In the genomic region with DNA sequence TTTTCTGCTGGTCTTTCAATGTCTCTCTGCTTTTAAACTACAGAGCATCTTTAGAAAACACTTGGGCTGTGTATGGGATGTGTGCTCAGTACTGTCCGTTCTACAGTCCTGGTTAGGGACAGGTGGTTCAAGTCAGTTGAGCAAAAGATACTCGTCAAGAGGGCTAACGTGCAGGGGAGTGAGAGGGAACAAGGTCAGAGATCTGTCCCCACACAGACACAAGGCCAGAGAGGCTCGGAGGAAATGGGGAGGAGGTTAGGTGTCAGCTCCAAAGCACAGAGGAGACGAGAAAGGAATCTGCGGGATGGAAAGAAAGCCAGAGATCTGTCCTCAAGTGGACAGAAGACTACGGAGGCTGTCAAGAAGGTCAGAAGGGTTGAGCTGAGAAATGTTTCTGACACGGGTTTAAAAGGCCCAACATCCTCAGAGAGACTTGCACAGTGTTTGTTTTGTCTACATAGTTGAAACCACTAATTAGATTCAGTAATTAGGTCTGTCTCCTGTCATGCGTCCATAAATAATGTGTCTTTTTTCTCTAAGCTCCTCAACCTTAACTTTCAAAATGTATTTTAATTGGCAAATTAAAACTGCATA, we compare ENCODE assay signal across 18 mouse cellular contexts. TPM values are rescaled to one million over a fixed set of nuclear protein-coding genes. Genes with fewer than 3 reads are reported as not detected.
"Had no signal": no experiment of that assay in that cellular context is flagged by ENCODE, and none has a peak within 500 bp of the region (broad histone marks: within the 10 kb centered on the region; RNA-seq: fewer than 3 reads in every experiment).

No protein-coding gene starts in this region.

- H3K4me2 ChIP-seq: limb, embryonic 15.5 days; liver, embryonic 12.5 days; lung, embryonic 15.5 days; midbrain, embryonic 11.5 days; midbrain, embryonic 15.5 days; neural tube, embryonic 12.5 days had no signal

- H3K9me3 ChIP-seq: limb, embryonic 15.5 days; liver, embryonic 12.5 days; lung, embryonic 15.5 days; megakaryocyte, embryonic 14.5 days; midbrain, embryonic 15.5 days; neural tube, embryonic 12.5 days had no signal

- H3K27ac ChIP-seq: limb, embryonic 15.5 days; liver, embryonic 12.5 days; lung, embryonic 15.5 days; macrophage; midbrain, embryonic 15.5 days; neural tube, embryonic 12.5 days had no signal

- ATAC-seq: inflammation-experienced regulatory T-cells, adult 6 months; intestine, postnatal 0 days; liver, embryonic 12.5 days; midbrain, embryonic 15.5 days had no signal

- H3K4me1 ChIP-seq: limb, embryonic 15.5 days; lung, embryonic 15.5 days; midbrain, embryonic 15.5 days; neural tube, embryonic 12.5 days had no signal

- H3K27me3 ChIP-seq: limb, embryonic 15.5 days; liver, embryonic 12.5 days; lung, embryonic 15.5 days; megakaryocyte, embryonic 14.5 days; midbrain, embryonic 15.5 days; neural tube, embryonic 12.5 days had no signal

- H3K9ac ChIP-seq: limb, embryonic 15.5 days; liver, embryonic 12.5 days; lung, embryonic 15.5 days; midbrain, embryonic 15.5 days; neural tube, embryonic 12.5 days had no signal

- H3K4me3 ChIP-seq: limb, embryonic 15.5 days; liver, embryonic 12.5 days; lung, embryonic 15.5 days; megakaryocyte, embryonic 14.5 days; midbrain, embryonic 15.5 days; neural tube, embryonic 12.5 days had no signal

- H3K36me3 ChIP-seq: neural tube, embryonic 12.5 days had no signal

- DNase-seq: layer of hippocampus, adult 9-11 months; layer of hippocampus, postnatal 36 days; lung, postnatal 14 days; right cerebral cortex, adult 18-20 months; right cerebral cortex, postnatal 25 days; thymus, adult 18-20 months; thymus, postnatal 14 days had no signal

RNA-seq across cellular contexts. Expression of a gene that starts 12.3 kb away (rescaled TPM):
- total RNA-seq: monocyte, adult 5-6 weeks had no signal
- polyA plus RNA-seq: inflammation-experienced regulatory T-cells, adult 6 months had no signal
